Mouse (Mus musculus) testis, adult 2 months (tissue): Measurements from ENCODE around the gene Asic2. TPM values are rescaled to one million over a fixed set of nuclear protein-coding genes. Genes with fewer than 3 reads are reported as not detected.

Experiments used
- H3K27ac ChIP-seq: fragments of 200-500 bp; 2 replicates; pipeline ENCODE4 v1.5.1; 2012; ENCODE audit warnings: low read depth, low read length; ENCODE audit not compliant: control insufficient read depth, insufficient read depth
- H3K27me3 ChIP-seq: fragments of 200-500 bp; 2 replicates; pipeline ENCODE4 v1.6.1; 2012; ENCODE audit warnings: mild to moderate bottlenecking, low read length, moderate library complexity; ENCODE audit not compliant: control insufficient read depth, insufficient read depth
- H3K36me3 ChIP-seq: fragments of 200-500 bp; 2 replicates; pipeline ENCODE4 v1.6.1; 2012; ENCODE audit warnings: mild to moderate bottlenecking, low read length; ENCODE audit not compliant: control insufficient read depth, insufficient read depth
- H3K4me1 ChIP-seq: fragments of 200-500 bp; 2 replicates; pipeline ENCODE4 v1.6.1; 2012; ENCODE audit warnings: low read length; ENCODE audit not compliant: control insufficient read depth, insufficient read depth
- H3K4me3 ChIP-seq: fragments of 200-500 bp; 2 replicates; pipeline ENCODE4 v1.5.1; 2012; ENCODE audit warnings: low read depth, mild to moderate bottlenecking, low read length, moderate library complexity, mixed read lengths; ENCODE audit not compliant: control insufficient read depth
- CTCF ChIP-seq: fragments of 200-500 bp; IDR thresholded peaks from 2 replicates; pipeline ENCODE4 v1.5.1; 2012; ENCODE audit warnings: low read depth, mild to moderate bottlenecking, inconsistent platforms, low read length, moderate library complexity; ENCODE audit not compliant: control insufficient read depth, insufficient read depth, insufficient replicate concordance
- POLR2A ChIP-seq: fragments of 200-500 bp; IDR thresholded peaks from 2 replicates; pipeline ENCODE4 v1.6.1; 2012; ENCODE audit warnings: low read depth, mild to moderate bottlenecking, inconsistent platforms, low read length, moderate library complexity; ENCODE audit not compliant: control insufficient read depth
- polyA plus RNA-seq: library from polyadenylated mRNA; depleted of rRNA; stranded (reverse); fragments of >200 nt; gene quantifications from 2 replicates; pipeline ENCODE4 v1.2.3, GENCODE M21; 2012

Asic2 gene
- polyA plus RNA-seq, 1 experiment = 0.41 TPM

DNA sequence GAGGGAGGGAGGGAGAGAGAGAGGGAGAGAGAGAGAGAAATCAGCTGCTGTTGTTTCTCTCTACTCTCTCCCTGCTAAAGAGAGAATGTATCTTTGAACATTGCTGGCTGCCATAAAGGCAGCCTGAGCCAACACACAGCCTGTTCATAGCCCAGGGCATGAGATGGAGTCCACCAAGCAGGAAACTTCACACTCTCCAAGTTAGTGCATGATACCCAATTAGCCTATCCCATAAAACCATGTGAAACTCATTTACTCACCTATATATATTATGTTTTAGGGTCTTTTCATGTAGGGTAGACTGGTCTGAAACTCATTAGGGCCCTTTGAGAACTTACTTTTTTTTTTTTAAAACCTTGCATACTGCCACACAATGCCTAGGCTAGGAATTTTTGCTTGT lies 582.7 kb downstream of the Asic2 start:
- no peak overlapping the region for H3K4me3 ChIP-seq
- no peaks in the 10 kb centered on the region for H3K27me3 ChIP-seq
- H3K27ac ChIP-seq = no peak overlapping the region
- H3K4me1 ChIP-seq = peaks cover 10% of the 10 kb centered on the region
- H3K36me3 ChIP-seq = no peaks in the 10 kb centered on the region
- TF ChIP-seq CTCF (no peak), POLR2A (no peak)

DNA sequence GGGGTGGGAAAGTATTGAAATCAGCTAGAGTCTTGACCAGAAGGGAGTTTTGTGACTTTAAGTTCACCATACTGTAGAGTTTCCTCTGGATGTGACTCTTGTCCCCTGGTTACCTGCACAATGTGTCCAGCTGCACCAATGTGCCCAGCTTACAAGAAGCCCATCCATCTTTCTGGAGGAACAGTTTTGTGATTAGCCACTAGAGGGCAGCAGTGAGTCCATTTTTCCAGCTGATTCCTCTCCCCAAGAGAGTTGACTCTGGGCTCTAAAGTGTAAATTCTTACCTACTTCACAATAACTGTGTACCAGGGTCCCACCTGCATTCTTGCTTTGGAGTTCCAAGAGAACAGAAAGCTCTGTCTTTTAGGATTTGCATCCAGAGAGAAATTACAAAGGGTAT lies 593.4 kb downstream of the Asic2 start:
- Histone ChIP-seq H3K4me3 (no peak overlapping the region), H3K4me1 (no peaks in the 10 kb centered on the region), H3K27ac (no peak overlapping the region), H3K36me3 (no peaks in the 10 kb centered on the region), H3K27me3 (no peaks in the 10 kb centered on the region)
- TF ChIP-seq CTCF (peak; percentile 61; the same call in 1 of the 2 replicates), POLR2A (no peak)

DNA sequence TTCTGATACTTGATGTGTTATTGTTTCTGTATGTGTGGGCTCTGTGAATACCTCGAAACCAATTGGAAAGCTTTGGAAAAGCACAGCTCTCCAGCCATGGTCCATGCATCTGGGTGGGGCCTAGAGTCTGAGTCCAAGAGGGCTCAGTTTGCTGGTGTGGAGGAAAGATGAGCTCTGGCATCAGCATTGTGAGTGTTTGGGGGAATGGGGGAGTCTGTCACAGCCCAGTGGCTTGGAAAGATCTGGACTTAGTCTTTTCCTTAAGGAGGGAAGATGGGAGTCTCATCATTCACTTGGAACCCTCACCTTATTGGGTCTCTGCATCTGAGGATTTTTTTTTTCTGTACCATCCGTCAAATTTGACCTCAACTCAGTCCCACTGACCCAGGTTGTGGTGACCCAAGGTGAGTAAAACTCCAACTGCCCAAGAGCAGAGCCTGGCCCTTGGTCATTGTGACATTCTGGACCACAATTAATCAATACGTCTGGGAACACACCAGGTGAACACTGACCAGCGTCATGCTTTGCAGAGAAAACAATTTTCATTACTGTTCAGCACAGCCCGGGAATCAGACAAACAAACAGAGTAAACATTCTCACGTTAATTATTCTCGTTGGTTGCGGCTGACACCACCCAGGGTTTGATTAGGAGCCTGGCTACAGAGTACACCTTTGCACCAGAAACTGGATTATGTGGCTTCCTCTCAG lies 594.1 kb downstream of the Asic2 start:
- Histone ChIP-seq H3K36me3 (no peaks in the 10 kb centered on the region), H3K27ac (no peak overlapping the region), H3K27me3 (no peaks in the 10 kb centered on the region), H3K4me1 (no peaks in the 10 kb centered on the region), H3K4me3 (no peak overlapping the region)
- TF ChIP-seq POLR2A (no peak), CTCF (no peak)

DNA sequence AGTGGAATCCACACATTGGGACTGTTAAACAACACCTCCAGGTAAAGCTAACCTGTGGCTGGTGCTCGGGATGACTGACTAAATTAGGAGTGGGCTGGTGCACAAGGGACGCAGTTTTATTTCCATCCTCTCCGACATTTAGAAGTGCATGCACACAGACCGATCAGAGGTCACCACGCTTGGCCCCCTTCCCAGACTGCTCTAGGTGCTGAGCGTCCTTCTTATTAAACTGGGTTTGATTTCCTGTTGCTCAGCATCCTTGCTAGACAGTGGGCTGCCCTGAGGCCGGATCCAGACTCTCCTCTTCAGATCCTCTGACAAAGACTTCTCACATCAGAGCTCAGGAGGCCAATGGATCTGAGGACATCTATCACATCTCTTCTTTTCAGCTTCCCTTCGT lies 596.7 kb downstream of the Asic2 start:
- TF ChIP-seq CTCF = no peak
- TF ChIP-seq POLR2A = no peak

DNA sequence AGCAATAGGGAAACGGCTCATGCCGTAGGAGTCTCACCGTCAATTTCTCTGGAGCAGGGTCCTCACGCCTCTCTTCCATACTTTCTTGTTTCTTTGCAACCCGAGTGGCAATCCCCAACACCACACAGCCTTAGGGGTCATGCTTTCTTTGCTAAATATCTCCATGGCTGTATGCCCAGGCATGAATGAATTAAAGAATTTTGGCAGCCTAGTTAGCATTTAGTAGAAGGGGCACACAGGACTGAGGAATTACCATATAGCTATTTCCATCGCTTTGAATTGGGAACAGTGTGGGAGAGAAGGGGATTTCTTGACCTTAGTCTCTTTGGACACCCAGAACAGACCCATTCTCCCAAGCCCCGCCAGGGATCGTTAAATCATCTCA lies 597.8 kb downstream of the Asic2 start:
- Histone ChIP-seq H3K4me3 (no peak overlapping the region), H3K27ac (no peak overlapping the region), H3K27me3 (no peaks in the 10 kb centered on the region), H3K36me3 (no peaks in the 10 kb centered on the region), H3K4me1 (no peaks in the 10 kb centered on the region)
- TF ChIP-seq POLR2A (no peak), CTCF (no peak)

More for the DNA sequence above, 596.7 kb downstream of the Asic2 start:
- Histone ChIP-seq H3K4me3 (no peak overlapping the region), H3K27me3 (no peaks in the 10 kb centered on the region), H3K4me1 (no peaks in the 10 kb centered on the region), H3K36me3 (no peaks in the 10 kb centered on the region), H3K27ac (no peak overlapping the region)

DNA sequence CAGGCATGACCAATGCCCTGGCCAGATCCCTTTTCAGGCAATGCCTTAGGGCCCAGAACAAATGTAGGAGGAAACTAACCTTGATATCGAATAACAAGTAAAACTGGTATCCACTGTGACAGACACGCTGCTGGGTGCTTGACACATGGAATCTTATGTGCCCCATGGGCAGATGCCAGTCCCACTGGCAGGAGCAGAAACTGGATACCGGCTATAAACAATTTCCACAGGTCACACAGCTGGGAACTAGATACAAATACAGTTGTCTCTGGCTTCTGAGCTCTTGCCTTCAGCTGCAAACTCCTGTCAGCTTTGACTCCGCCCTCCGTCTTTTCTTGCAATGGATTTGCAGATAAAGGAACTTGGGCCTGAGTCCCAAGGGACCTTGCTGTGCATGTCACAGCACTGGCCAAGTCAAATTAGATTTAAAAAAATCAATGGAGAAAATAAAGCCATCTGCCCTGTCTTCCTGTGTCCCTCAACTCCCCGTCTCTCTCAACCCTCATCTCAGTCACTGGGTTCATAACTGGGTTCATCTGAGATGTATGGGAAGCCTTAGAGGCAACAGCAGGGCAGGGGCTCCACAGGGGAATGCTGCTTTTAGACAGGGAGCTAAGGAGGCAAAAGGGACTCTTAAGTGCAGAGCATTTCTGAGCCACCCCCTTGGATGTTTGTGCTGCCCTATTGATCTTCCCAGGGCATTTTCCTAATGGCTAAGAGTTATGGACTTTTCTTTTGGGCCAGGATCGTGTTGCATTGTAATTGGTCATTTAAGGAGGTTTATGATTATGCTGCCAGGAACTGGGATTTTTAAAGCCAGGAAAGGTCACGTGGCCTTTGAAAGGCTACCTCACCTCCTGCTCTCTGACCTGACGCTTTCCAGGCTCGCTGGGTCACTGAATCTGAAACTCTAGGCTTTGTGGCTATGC lies 598.5 kb downstream of the Asic2 start:
- TF ChIP-seq POLR2A (no peak), CTCF (no peak)
- Histone ChIP-seq H3K4me1 (no peaks in the 10 kb centered on the region), H3K36me3 (no peaks in the 10 kb centered on the region), H3K27me3 (no peaks in the 10 kb centered on the region), H3K4me3 (no peak overlapping the region), H3K27ac (no peak overlapping the region)

DNA sequence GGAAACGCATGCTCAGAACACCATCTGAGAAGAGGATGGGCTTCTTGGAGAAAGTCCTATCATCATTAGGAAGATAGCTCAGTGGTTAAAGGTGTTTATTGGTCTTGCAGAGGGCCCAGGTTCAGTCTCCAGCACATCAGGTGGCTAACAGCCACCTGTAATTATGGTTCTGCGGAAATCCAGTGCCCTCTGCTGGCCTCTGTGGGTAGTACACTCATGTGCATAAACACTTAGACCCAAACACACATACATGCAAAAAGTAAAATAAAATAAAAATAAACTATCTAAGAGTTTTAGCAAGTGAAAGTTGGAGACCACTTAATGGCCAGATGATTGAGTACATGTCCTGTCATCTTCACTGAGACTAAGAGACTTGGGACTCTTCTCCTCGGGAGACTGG lies 603.8 kb downstream of the Asic2 start:
- H3K36me3 ChIP-seq = no peaks in the 10 kb centered on the region
- peak; percentile 5; the same call in 1 of the 2 replicates for TF ChIP-seq CTCF
- TF ChIP-seq POLR2A = no peak
- no peaks in the 10 kb centered on the region for H3K27me3 ChIP-seq
- no peaks in the 10 kb centered on the region for H3K4me1 ChIP-seq
- no peak overlapping the region for H3K4me3 ChIP-seq
- H3K27ac ChIP-seq = no peak overlapping the region
